Mouse (Mus musculus): ENCODE data around the gene Tgm5.
"Not testable (repeated sequence)": the region's sequence is repeated elsewhere in the genome, so short reads cannot be mapped to it uniquely, and the experiment has no call there.

Gene Tgm5

DNA sequence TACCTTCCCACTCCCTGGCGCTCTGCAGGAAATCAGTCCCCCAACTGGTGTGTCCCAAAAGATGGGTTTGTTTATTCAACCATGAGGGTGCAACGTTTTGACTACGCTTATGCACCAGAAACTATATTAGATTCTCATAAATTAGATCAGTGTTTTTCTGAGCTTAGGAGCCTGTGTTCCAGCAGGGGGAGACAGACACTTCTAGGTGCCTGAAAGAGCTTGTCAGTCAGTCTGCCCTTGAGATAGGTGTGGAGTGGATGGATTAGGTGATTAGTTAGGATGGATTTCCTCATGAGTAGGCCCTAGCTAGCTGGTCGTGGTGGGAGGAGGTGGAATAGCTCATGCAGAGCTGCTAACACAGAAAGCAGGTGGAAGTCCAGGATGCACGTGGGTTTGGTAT, 44.5 kb downstream of the Tgm5 start:
- DNase-seq (ENCODE audit: low read depth, low spot score): no peak

DNA sequence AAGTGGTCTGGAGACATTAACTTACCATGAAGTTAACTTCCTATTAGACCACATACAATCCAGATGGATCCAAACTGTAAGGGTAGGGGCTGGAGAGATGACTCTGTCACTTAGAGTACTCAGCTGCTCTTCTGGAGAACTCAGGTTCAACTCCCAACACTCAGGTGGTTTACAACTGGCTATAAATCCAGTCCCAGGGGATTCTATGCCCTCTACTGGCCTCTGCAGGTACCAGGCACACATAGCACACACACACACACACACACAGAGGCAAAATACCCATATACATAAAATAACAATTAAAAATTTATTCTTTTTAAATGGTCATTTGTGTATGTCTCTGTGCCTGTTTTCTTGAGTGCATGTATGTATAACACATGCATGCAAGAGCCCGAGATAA, 46.3 kb downstream of the Tgm5 start:
- DNase-seq (ENCODE audit: low read depth, low spot score): no peak

DNA sequence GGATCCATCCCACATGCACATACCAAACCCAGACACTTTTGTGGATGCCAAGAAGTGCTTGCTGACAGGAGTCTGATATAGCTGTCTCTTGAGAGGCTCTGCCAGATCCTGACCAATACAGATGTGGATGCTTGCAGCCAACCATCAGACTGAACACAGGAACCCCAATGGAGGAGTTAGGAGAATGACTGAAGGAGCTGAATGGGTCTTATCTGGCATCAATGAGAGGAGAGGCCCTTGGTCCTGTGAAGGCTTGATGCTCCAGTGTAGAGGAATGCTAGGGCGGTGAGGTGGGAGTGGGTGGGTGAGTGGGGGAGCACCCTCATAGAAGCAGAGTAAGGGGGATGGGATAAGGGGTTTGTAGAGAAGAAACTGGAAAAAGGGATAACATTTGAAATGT, 46.8 kb downstream of the Tgm5 start:
- not testable (repeated sequence) for DNase-seq (ENCODE audit: low read depth, low spot score)

DNA sequence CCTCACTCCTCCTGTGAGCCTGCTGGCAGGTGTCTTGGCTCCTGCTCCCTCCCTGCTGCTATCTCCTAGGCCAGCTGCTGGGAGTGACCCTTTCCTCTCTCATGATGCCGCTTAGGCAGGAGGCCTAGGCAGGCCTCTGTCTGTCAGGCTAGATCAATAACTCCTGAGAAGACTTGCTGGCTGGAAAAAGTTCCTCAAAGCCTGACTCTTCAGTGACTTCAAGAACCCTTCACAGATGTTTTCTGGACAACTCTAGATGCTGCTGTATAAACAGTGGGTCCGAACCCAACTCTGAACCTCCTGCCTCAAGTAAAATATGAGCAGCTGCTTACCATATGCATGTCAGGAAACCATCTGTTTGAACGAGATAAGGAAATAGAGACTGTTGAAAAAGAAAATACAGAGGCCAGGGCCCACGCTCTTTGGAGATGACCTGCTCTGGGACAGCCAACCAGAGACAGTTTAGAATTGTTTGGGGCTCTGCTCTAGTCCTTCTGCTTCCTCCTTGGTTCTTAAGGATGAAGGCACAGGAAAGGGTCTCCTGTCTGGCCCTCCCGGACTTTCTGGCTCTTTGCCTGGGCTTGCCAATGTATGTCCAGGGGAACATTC, 48.8 kb downstream of the Tgm5 start, which contains the start of gene Epb42:
Gene Epb42 (minus strand): TSS at position 340 of the 609 bp plus-strand sequence.
- DNase-seq (ENCODE audit: low read depth, low spot score): no peak

DNA sequence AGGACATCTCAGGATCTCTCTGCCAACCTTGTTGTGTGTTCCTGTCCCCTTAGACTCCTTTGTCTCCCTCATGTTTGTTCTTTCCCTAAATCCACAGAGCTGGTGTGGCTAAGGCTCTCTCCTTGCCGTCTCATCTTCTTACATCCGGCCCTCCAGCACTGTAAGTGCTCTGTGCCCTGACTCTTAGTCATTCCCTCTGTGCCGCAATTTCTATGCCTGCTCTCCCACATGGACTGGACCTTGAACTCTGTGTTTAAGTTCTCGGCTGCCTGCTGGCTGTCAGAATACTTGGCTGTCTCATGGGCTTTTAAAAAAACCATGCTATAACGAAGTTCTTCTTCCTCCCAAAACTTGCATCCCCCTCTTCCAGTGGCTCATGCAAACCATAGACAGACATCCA, 62.7 kb downstream of the Tgm5 start:
- no peak for DNase-seq (ENCODE audit: low read depth, low spot score)

DNA sequence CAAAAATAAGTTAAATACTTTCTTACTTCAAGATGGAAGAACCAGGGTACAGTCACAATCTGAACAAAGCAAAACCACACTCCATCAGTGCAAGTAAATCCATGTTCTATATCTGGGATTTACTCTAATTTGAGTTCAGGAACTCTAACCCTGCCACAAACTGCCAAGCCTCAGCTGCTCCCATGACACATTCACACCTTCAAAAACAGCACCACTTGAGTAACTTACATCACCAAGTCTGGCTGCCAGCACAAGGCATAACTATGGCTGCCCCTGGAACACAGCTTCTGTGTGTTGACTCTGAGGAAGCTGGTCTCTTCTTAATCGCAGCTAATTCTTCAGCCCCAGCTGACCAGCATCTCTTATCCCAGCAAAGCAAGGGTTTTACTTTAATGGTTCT, 68.5 kb downstream of the Tgm5 start:
- DNase-seq (ENCODE audit: low read depth, low spot score): no peak

DNA sequence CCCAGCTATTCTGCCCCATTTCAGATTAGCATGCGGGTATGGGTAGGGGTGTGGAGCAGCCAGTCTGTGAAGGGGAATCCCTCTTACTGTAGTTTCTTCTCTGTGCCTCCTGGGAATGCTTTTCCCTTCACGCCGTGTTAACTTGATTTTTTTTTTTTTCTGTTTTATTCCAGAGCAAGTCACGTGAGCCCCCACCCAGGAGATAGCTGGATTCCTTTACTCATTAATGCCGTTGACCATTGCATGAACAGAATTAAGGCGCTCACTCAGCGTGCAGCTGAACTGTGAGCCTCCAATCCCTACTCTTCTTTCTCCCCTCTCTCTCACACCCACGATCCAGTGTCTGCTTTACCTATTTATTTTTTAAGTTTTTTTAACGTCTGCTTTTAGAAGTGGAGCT, 69.4 kb downstream of the Tgm5 start:
- DNase-seq (ENCODE audit: low read depth, low spot score): no peak

DNA sequence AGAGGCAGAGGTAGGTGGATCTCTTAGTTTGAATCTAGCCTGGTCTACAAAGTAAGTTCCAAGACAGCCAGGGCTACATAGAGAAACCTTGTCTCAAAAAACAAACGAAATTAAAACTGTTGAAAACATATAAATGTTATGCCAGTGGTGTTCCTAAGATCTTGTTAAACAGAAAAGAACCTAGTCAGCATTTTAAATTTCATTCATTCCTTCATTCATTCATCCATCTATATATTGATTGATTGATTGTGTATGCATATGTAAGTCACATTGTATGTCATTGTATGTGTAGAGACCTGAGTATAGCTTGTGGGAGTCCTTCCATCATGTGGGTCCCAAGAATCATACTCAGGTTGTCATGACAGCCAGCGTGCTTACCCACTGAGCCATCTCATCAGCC, 70.1 kb downstream of the Tgm5 start:
- no peak for DNase-seq (ENCODE audit: low read depth, low spot score)

DNA sequence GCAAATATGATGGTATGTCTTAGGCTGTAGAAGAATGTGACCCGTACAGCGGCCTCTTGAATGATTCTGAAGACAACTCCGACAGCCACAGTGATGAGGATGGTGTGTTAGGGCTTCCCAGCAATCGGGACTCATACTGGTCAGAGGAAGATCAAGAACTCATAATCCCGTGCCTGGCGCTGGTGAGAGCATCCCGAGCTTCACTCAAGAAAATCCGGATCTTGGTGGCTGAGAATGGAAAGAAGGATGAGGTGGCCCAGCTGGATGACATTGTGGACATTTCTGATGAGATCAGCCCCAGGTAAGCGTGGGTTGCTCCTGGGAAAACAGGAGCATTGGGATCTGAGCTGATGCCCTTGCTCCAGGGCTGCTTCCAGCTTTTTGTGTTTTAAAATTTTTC, 73.0 kb downstream of the Tgm5 start:
- DNase-seq (ENCODE audit: low read depth, low spot score): no peak

DNA sequence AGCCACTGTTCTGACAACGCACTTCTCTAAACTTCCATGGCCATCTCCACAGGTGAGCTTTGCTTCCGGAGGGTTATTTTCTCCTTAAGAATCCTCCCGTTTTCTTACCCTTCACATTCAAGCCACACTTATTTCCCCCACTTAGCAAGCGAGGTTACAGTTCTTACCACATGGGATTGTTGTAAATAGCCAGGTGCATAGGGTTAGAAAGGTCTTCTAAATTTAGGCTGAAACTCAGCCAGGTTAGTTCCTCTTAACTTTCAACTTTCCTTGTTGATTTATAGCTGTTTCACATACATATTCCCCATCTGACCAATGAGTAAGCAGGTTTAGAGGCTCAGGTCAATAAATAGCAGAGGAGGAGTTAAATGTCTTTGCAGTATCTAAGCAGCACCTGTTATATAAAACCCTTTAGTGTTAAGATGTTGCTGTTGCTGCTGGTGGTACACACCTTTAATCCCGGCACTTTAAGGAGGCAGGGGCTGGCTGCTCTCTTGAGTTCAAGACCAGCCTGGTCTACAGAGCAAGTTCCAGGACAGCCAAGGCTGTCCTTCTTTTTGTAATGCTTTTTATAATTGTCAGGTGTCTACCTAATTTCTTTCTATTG, 76.5 kb downstream of the Tgm5 start:
- DNase-seq (ENCODE audit: low read depth, low spot score): no peak

DNA sequence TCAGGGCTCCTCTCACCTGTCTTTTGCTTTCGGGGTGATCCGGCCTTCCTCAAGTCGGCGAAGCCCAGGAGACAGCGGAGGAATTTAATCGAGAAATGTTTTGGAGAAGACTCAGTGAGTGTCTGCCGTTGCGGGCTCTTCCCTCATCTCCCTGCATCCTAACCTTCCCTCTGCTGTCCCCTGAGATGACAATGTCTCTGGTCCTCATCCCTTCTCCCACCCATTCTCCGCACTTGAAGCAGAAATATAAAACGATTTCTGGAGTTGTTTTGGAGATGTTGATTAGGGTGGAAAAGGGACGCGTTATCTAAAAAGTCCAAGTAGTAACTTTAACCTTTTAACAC, 77.0 kb downstream of the Tgm5 start:
- no peak for DNase-seq (ENCODE audit: low read depth, low spot score)

DNA sequence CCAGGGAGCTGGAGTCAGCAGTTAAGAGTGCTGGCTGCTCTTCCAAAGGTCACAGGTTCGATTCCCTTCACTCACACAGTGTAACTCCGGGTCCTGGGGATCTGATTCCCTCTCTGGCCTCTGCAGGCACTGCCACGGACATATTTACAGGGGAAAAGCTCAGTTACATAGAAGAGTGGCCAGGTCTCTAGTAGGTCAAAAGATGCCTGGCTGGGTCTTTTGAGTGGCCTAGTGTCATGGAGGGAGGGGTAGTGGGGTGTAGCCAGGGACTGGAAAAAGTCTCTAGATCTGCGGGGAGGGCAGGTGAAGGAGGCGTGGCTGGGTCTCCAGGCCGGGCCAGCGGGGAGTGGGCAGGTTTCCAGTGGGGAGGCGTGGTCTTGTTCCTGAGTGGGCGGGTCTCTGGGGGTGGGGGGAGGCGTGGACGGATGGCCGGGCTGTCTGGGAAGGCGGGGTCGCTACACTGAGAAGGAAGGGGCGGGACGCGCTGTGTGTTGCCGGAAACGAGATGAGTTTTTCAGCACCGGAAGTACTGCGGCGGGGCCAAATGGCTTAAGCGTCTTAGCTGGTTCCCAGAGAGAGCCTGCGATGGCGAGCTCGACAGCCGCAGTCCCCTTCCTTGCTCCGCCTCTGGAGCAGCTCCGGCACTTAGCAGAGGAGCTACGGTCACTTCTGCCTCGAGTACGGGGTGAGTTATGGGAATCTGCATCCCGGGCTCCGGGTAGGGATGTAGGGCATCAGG, 77.5 kb downstream of the Tgm5 start, which contains the start of gene Ccndbp1:
Gene Ccndbp1 (plus strand): TSS at position 479 of the 739 bp plus-strand sequence.
- DNase-seq (ENCODE audit: low read depth, low spot score): peak; percentile 86

DNA sequence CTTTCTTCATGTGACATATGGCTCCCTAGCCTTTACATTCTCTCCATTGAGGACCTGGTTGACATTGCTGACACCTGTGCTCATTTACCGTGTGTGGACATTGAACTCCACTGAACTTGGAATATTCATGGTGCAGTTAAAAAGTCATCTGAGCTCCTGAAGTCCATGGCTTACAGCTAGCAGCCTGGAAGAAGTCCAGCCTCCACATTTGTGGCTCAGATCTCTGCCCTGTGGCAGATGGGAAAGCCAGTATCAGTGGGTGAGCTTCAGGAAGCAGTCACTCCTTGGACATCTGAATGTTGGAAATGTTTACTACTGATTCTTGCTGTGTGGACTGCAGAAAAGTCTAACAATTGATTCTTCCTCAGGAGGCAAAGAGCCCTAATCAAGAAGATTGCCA, 78.7 kb downstream of the Tgm5 start:
- DNase-seq (ENCODE audit: low read depth, low spot score): no peak

DNA sequence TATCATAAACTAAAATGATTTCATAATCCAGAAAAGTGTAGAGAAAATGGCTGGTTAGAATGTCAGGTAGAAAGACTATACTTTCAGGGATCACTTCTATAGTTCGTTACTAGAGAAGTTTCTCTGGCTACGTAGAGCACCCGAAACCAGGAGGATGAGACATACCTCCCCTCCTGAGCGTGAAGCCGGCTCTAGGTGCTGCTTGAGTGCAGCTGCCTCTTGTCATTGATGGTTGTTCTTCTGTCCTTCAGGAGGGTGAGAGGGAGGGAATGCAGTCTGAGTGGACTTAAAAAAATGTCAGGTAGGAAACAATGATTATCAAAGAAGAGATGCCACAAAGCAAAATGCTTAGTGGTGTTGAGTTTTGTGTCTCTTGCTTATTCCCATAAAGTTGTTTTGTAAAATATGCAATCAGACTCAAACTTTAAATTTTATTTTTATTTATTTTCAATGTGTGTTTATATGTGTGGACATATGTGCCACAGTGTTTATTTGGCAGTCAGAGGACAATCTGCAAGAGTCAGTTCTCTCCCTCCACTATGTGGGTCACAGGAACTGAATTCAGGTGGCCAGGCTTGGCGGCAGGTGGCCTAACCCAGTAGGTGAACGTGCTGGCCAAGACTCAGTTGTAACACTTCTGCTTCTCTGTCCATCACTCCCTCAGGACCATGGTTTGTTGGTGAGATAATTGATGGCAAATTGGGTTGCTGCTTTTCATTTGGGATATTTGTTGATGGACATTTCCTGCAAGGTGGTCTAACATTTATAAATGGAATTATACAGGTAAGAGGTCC, 81.4 kb downstream of the Tgm5 start:
- DNase-seq (ENCODE audit: low read depth, low spot score): no peak

DNA sequence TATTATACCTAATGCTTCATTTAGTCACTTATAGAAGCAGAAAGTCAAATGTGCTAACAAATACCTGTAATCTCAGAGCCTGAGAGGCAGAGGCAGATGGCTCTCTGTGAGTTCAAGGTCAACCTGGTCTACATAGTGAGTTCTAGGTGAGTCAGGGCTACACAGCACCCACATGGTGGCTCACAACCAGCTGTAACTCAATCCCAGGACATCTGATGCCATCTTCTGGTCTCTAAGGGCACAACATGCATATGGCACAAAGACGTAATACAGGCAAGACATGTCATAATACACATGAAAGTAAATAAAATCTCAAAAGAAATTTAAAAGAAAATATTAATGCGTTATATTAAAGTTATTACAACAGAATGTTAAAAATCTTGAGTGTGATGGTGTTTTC, 82.1 kb downstream of the Tgm5 start:
- no peak for DNase-seq (ENCODE audit: low read depth, low spot score)

DNA sequence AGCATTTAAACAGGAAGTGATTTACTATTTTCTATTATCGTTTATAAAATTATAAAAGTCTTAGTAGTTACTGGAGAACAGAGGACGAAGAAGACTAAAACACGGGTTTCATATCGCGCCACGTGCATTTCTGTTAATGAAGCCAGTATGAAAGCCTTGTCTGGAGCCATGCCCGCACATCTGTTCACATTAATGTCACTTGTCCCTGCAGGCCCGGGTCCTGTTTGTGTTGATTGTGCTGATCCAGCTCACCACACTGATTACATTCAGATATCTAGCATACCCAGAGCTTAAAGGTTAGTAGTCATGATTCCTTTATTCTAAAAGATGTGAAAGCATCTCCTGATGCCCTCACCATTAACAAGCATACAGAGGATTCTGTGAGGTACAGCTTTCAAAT, 86.8 kb downstream of the Tgm5 start:
- no peak for DNase-seq (ENCODE audit: low read depth, low spot score)

DNA sequence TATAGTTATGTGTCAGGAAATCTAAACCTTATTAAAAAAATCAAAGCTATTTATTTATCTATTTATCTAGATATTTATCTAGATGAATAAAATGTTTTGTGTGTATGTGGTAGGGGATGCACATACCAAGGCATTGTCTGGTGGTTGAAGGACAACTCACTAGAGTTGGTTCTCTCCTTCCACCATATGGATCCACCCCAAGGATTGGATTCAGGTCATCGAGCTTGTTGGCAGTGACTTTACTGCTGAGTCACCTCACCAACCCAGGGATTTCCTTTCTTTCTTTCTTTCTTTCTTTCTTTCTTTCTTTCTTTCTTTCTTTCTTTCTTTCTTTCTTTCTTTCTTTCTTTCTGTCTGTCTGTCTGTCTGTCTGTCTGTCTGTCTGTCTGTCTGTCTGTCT, 89.0 kb downstream of the Tgm5 start:
- DNase-seq (ENCODE audit: low read depth, low spot score): not testable (repeated sequence)

Data from forelimb bud, embryonic 11.5 days (tissue).